Mouse (Mus musculus) hindbrain, embryonic 11.5 days (tissue): Measurements from ENCODE around the gene Cntrob. TPM values are rescaled to one million over a fixed set of nuclear protein-coding genes. Genes with fewer than 3 reads are reported as not detected.
A peak's percentile ranks its signal among the peaks of the same experiment; 100 is the strongest.

Source experiments
- ATAC-seq: fragments of 200-750 bp; cut with Nextera tagmentation; 2 replicates; pipeline ENCODE4 v1.8.0; 2017; ENCODE audit warnings: mild to moderate bottlenecking, moderate TSS enrichment, moderate library complexity; ENCODE audit not compliant: low FRiP score
- DNase-seq: peaks from one replicate; pipeline ENCODE4 v3.0.0-alpha.2; 2015; ENCODE audit warnings: low spot score
- H3K27ac ChIP-seq: fragments of 300-500 bp; sonication (generic); 2 replicates; pipeline ENCODE4 v1.5.1; 2014; ENCODE audit warnings: mild to moderate bottlenecking, low read depth, low read length
- H3K27me3 ChIP-seq: fragments of 300-500 bp; sonication (generic); 2 replicates; pipeline ENCODE4 v1.6.1; 2014; ENCODE audit warnings: mild to moderate bottlenecking, low read length, moderate library complexity, mixed read lengths; ENCODE audit not compliant: control insufficient read depth, insufficient read depth
- H3K36me3 ChIP-seq: fragments of 300-500 bp; sonication (generic); 2 replicates; pipeline ENCODE4 v1.6.1; 2014; ENCODE audit warnings: mild to moderate bottlenecking, low read length, moderate library complexity, mixed read lengths; ENCODE audit not compliant: control insufficient read depth, insufficient read depth
- H3K4me1 ChIP-seq: fragments of 300-500 bp; sonication (generic); replicated peaks from 2 replicates; pipeline ENCODE4 v1.6.1; 2014; ENCODE audit warnings: low read length, mixed read lengths; ENCODE audit not compliant: control insufficient read depth, insufficient read depth
- H3K4me2 ChIP-seq: fragments of 300-500 bp; sonication (generic); replicated peaks from 2 replicates; pipeline ENCODE4 v1.6.1; 2014; ENCODE audit warnings: mild to moderate bottlenecking, low read depth, low read length
- H3K4me3 ChIP-seq: fragments of 300-500 bp; sonication (generic); 2 replicates; pipeline ENCODE4 v1.5.1; 2014; ENCODE audit warnings: low read depth, low read length
- H3K9ac ChIP-seq: fragments of 300-500 bp; sonication (generic); 2 replicates; pipeline ENCODE4 v1.6.1; 2014; ENCODE audit warnings: low read depth, low read length
- H3K9me3 ChIP-seq: fragments of 300-500 bp; sonication (generic); 2 replicates; pipeline ENCODE4 v1.6.1; 2016; ENCODE audit warnings: low read length; ENCODE audit not compliant: control insufficient read depth
- WGBS: fragments of 180-500 bp; shearing (Covaris S2); extraction: QIAGEN DNeasy Blood & Tissue Kit; methylation state at CpG from one replicate; pipeline ENCODE4 v1.1.7; 2014; 5-methylcytosine and 5-hydroxymethylcytosine counted together
- polyA plus RNA-seq: library from polyadenylated mRNA; unstranded; fragments of >200 nt; fragmentation: Nextera tagmentation; extraction: Ambion mirVana; gene quantifications from 2 replicates; pipeline ENCODE4 v1.2.1, GENCODE M21; 2014

The Cntrob gene
- polyA plus RNA-seq, 1 experiment from 2014 or later, result 17.9 TPM

DNA sequence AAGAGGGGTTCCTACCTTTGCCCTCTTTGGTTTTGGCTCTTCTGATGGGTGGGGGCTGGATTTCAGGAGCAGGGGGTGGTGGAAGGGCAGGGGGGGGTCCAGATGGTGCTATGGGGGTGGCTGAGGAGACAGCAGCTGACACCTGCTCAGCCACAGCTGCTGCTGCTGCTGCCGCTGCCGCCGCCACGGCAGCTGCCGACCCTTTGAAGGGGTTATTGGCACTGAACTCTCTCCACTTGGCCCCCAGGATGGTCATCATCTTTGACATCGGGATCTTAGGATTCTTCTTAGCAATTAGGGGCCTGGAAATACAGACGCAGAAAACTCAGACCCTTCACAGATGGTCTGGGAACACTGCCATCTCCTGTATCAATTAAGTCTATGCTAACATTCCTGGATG, 38.4 kb upstream of the Cntrob start:
- Histone ChIP-seq H3K9me3 (no peaks in the 10 kb centered on the region), H3K4me3 (no peak overlapping the region), H3K36me3 (peaks cover 10% of the 10 kb centered on the region; the same call in 1 of the 2 replicates), H3K4me2 (no peak overlapping the region), H3K9ac (no peak overlapping the region), H3K27me3 (no peaks in the 10 kb centered on the region), H3K27ac (no peak overlapping the region), H3K4me1 (peaks cover 15% of the 10 kb centered on the region)
- DNase-seq, result no peak
- WGBS, result 65% methylated on average over 7 of the region's 7 CpGs
- no peak for ATAC-seq

GRCm38 (mm10) chr11:69357690-69358089, 34.1 kb upstream of the Cntrob start:
- H3K9me3 ChIP-seq, result no peaks in the 10 kb centered on the region
- no peaks in the 10 kb centered on the region for H3K27me3 ChIP-seq
- 93% methylated on average over 12 of the region's 12 CpGs for WGBS
- no peak overlapping the region for H3K4me2 ChIP-seq
- peaks cover 26% of the 10 kb centered on the region for H3K36me3 ChIP-seq
- H3K27ac ChIP-seq, result no peak overlapping the region
- ATAC-seq, result no peak
- no peak overlapping the region for H3K9ac ChIP-seq
- DNase-seq, result no peak
- no peak overlapping the region for H3K4me3 ChIP-seq
- no peaks in the 10 kb centered on the region for H3K4me1 ChIP-seq

DNA sequence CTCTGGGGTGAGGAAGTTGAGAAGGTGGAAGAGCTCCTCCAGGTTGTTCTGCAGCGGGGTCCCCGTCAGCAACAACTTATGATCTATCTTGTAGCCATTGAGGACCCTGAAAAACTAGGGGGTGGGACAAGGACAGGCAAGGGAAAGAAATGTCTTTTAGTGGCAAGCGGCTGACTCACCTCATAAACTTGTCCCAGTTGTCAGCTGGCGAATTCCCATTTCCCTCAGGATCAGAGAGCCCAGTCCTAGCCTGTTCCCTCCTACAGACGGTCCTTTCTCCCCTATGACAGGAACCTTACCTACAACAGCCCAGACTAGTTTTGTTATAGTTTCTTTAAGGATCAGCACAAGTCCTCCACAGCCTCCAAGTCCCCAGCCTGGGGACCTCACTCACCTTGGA, 33.0 kb upstream of the Cntrob start:
- no peak overlapping the region for H3K9ac ChIP-seq
- DNase-seq (no peak), ATAC-seq (no peak)
- no peak overlapping the region for H3K4me3 ChIP-seq
- no peaks in the 10 kb centered on the region for H3K4me1 ChIP-seq
- H3K27ac ChIP-seq, result no peak overlapping the region
- no peak overlapping the region for H3K4me2 ChIP-seq
- H3K36me3 ChIP-seq, result peaks cover 30% of the 10 kb centered on the region
- no peaks in the 10 kb centered on the region for H3K27me3 ChIP-seq
- H3K9me3 ChIP-seq, result no peaks in the 10 kb centered on the region
- 92% methylated on average over 5 of the region's 5 CpGs for WGBS

- WGBS, result 86% methylated on average over 26 of the region's 26 CpGs
- H3K9ac ChIP-seq, result no peak overlapping the region
- no peak for ATAC-seq
- no peak for DNase-seq
- no peaks in the 10 kb centered on the region for H3K27me3 ChIP-seq
- H3K36me3 ChIP-seq, result peaks cover 15% of the 10 kb centered on the region
- H3K4me2 ChIP-seq, result no peak overlapping the region
- H3K27ac ChIP-seq, result no peak overlapping the region
- no peaks in the 10 kb centered on the region for H3K4me1 ChIP-seq
- no peaks in the 10 kb centered on the region for H3K9me3 ChIP-seq
- H3K4me3 ChIP-seq, result no peak overlapping the region
Measured at GRCm38 (mm10) chr11:69346441-69346840, 22.9 kb upstream of the Cntrob start.

DNA sequence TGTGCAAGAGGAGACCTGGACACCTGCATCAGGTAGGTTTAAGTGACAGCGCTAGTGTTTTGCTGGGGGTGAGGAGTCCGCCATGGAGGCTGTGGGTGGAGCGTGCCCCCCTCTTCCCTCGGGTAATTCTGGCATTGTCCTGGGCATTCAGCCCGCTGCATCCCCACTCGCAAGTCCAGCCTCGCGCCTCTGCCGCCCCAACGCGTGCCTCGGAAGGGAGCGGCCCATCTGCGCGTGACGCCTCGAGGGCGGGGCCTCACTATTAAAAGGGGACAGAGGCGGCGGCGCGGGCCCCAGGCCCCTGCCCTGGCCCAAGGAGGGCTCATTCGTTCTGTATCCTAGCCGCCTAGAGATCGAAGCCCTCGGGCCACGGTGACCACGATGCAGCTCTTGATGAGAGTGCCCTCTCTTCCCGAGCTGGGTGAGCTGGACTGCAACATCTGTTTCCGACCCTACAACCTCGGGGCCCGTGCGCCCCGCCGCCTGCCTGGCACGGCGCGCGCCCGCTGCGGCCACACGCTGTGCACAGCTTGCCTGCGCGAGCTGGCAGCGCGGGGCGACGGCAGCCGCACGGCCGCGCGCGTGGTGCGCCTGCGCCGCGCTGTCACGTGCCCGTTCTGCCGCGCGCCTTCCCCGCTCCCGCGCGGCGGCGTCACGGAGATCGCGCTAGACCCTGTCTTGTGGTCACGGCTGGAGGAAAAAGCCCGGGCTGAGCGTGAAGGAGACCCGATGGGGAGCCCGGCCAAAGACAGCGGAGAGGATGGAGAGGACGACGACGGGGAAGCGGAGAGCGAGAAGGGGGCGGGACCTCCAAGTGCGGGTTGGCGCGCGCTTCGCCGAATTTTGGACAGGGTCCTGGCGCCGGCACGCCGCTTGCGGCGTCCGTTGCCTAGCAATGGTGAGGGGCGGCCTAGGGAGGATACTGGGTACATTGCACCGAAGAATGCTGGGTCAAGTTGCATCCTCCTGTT, 16.9 kb upstream of the Cntrob start, which contains the start of gene Rnf227:
Gene Rnf227 (plus strand): TSS at position 301 of the 971 bp plus-strand sequence.
- Histone ChIP-seq H3K9me3 (no peaks in the 10 kb centered on the region), H3K9ac (peak within 1 kb of the TSS; percentile 71), H3K27me3 (0 out of 2 replicates have a peak, but pooled peaks cover 2% of the 10 kb centered on the region), H3K36me3 (peaks cover 7% of the 10 kb centered on the region), H3K4me1 (peaks cover 5% of the 10 kb centered on the region), H3K4me3 (peak within 1 kb of the TSS; percentile 51), H3K4me2 (peak within 1 kb of the TSS; percentile 83), H3K27ac (peak within 1 kb of the TSS; percentile 67)
- ATAC-seq (peak; percentile 86), DNase-seq (peak; percentile 84)
- 2% methylated on average over 98 of the region's 99 CpGs for WGBS

GRCm38 (mm10) chr11:69334796-69335195, 11.2 kb upstream of the Cntrob start:
- Histone ChIP-seq H3K9ac (no peak overlapping the region), H3K36me3 (no peaks in the 10 kb centered on the region), H3K27ac (no peak overlapping the region), H3K4me1 (peaks cover 2% of the 10 kb centered on the region), H3K4me3 (no peak overlapping the region), H3K9me3 (no peaks in the 10 kb centered on the region), H3K4me2 (no peak overlapping the region), H3K27me3 (no peaks in the 10 kb centered on the region)
- no peak for DNase-seq
- WGBS, result 78% methylated on average over 4 of the region's 4 CpGs
- no peak for ATAC-seq

- no peak for DNase-seq
- no peak for ATAC-seq
- H3K36me3 ChIP-seq, result no peaks in the 10 kb centered on the region
- 67% methylated on average over 3 of the region's 3 CpGs for WGBS
- H3K27ac ChIP-seq, result no peak overlapping the region
- no peaks in the 10 kb centered on the region for H3K27me3 ChIP-seq
- peaks cover 2% of the 10 kb centered on the region for H3K4me1 ChIP-seq
- H3K4me2 ChIP-seq, result no peak overlapping the region
- no peak overlapping the region for H3K4me3 ChIP-seq
- no peak overlapping the region for H3K9ac ChIP-seq
- no peaks in the 10 kb centered on the region for H3K9me3 ChIP-seq
Measured at GRCm38 (mm10) chr11:69333922-69334321, 10.3 kb upstream of the Cntrob start.

- Histone ChIP-seq H3K27me3 (no peaks in the 10 kb centered on the region; the same call in 1 of the 2 replicates), H3K4me1 (peaks cover 2% of the 10 kb centered on the region), H3K4me3 (no peak overlapping the region; the same call in 1 of the 2 replicates), H3K9ac (peak overlapping the region; percentile 34), H3K27ac (no peak overlapping the region), H3K4me2 (no peak overlapping the region), H3K36me3 (no peaks in the 10 kb centered on the region), H3K9me3 (no peaks in the 10 kb centered on the region)
- 37% methylated on average over 8 of the region's 8 CpGs for WGBS
- ATAC-seq (no peak), DNase-seq (no peak)
Measured at GRCm38 (mm10) chr11:69332713-69333253, 9.2 kb upstream of the Cntrob start.
